Mouse (Mus musculus) MEL (cell line): Measurements from ENCODE around the gene Psmb6. TPM values are rescaled to one million over a fixed set of nuclear protein-coding genes. Genes with fewer than 3 reads are reported as not detected.
A peak's percentile ranks its signal among the peaks of the same experiment; 100 is the strongest.

Experiments
- DNase-seq: peaks from one replicate; pipeline ENCODE4 v3.0.0; 2011; ENCODE audit warnings: low read depth, low spot score
- H3K27ac ChIP-seq: 2 replicates; pipeline ENCODE4 v1.5.1; 2012; ENCODE audit warnings: low read depth, mild to moderate bottlenecking, control low read depth, low read length, moderate library complexity; ENCODE audit not compliant: control insufficient read depth
- H3K27me3 ChIP-seq, 2 experiments: fragments of 150-350 bp in 1 of 2; sonication (generic) in 1 of 2; 2 replicates each; pipeline ENCODE4 v1.6.1; 2012; ENCODE audit warnings: low read length in 2 of 2, mild to moderate bottlenecking in 2 of 2, improper control_type of control experiment in 1 of 2, moderate library complexity in 1 of 2; ENCODE audit not compliant: insufficient read depth in 2 of 2, control insufficient read depth in 1 of 2
- H3K36me3 ChIP-seq, 2 experiments: 2 replicates each; pipeline ENCODE4 v1.6.1; 2012 to 2014; ENCODE audit warnings: low read length in 2 of 2, improper control_type of control experiment in 1 of 2, inconsistent platforms in 1 of 2, mild to moderate bottlenecking in 1 of 2; ENCODE audit not compliant: insufficient read depth in 2 of 2, control insufficient read depth in 1 of 2
- H3K4me1 ChIP-seq, 2 experiments: fragments of 150-350 bp in 1 of 2; sonication (generic) in 1 of 2; 2 replicates each; pipeline ENCODE4 v1.6.1; 2012; ENCODE audit warnings: low read length in 2 of 2, improper control_type of control experiment in 1 of 2, mild to moderate bottlenecking in 1 of 2; ENCODE audit not compliant: insufficient read depth in 2 of 2, control insufficient read depth in 1 of 2
- H3K4me3 ChIP-seq, 2 experiments: fragments of 150-350 bp in 1 of 2; sonication (generic) in 1 of 2; 2 replicates each; pipeline ENCODE4 v1.5.1; 2012; ENCODE audit warnings: low read depth in 2 of 2, low read length in 2 of 2, mild to moderate bottlenecking in 2 of 2, moderate library complexity in 2 of 2, control low read depth in 1 of 2, improper control_type of control experiment in 1 of 2; ENCODE audit not compliant: control insufficient read depth in 1 of 2, insufficient read depth in 1 of 2
- H3K79me2 ChIP-seq: 2 replicates; pipeline ENCODE4 v1.6.1; 2012; ENCODE audit warnings: mild to moderate bottlenecking, low read length, moderate library complexity; ENCODE audit not compliant: control insufficient read depth, poor library complexity, insufficient read depth
- H3K9ac ChIP-seq: 2 replicates; pipeline ENCODE4 v1.6.1; 2012; ENCODE audit warnings: low read depth, mild to moderate bottlenecking, control low read depth, low read length, moderate library complexity; ENCODE audit not compliant: control insufficient read depth, poor library complexity, severe bottlenecking
- H3K9me3 ChIP-seq: fragments of 150-350 bp; sonication (generic); replicated peaks from 2 replicates; pipeline ENCODE4 v1.6.1; 2012; ENCODE audit warnings: mild to moderate bottlenecking, low read length, improper control_type of control experiment, moderate library complexity; ENCODE audit not compliant: insufficient read depth
- BHLHE40 ChIP-seq: IDR thresholded peaks from 2 replicates; pipeline ENCODE4 v1.6.1; 2012; ENCODE audit warnings: low read depth, mild to moderate bottlenecking, inconsistent platforms, low read length, improper control_type of control experiment, borderline replicate concordance
- E2F4 ChIP-seq: IDR thresholded peaks from 2 replicates; pipeline ENCODE4 v1.6.1; 2011; ENCODE audit warnings: low read depth, low read length, improper control_type of control experiment, borderline replicate concordance
- ELF1 ChIP-seq: IDR thresholded peaks from 2 replicates; pipeline ENCODE4 v1.6.1; 2014; ENCODE audit warnings: low read depth, mild to moderate bottlenecking, inconsistent platforms, low read length, improper control_type of control experiment, moderate library complexity
- ETS1 ChIP-seq: IDR thresholded peaks from 2 replicates; pipeline ENCODE4 v1.6.1; 2012; ENCODE audit warnings: low read depth, mild to moderate bottlenecking, inconsistent platforms, low read length, improper control_type of control experiment, moderate library complexity
- GABPA ChIP-seq: IDR thresholded peaks from 2 replicates; pipeline ENCODE4 v1.6.1; 2012; ENCODE audit warnings: low read depth, mild to moderate bottlenecking, inconsistent platforms, low read length, improper control_type of control experiment, moderate library complexity
- HCFC1 ChIP-seq: IDR thresholded peaks from 2 replicates; pipeline ENCODE4 v1.6.1; 2012; ENCODE audit warnings: low read depth, mild to moderate bottlenecking, inconsistent platforms, low read length, improper control_type of control experiment, moderate library complexity
- KAT2A ChIP-seq: conservative IDR thresholded peaks from 2 replicates; pipeline ENCODE4 v1.6.1; 2012; ENCODE audit warnings: low read depth, low read length, improper control_type of control experiment, inconsistent platforms
- MAZ ChIP-seq: IDR thresholded peaks from 2 replicates; pipeline ENCODE4 v1.6.1; 2012; ENCODE audit warnings: low read depth, mild to moderate bottlenecking, inconsistent platforms, low read length, improper control_type of control experiment
- MEF2A ChIP-seq: IDR thresholded peaks from 2 replicates; pipeline ENCODE4 v1.6.1; 2014; ENCODE audit warnings: low read depth, mild to moderate bottlenecking, inconsistent platforms, low read length, improper control_type of control experiment; ENCODE audit not compliant: poor library complexity, insufficient replicate concordance, severe bottlenecking; ENCODE audit errors: extremely low read depth
- MXI1 ChIP-seq: IDR thresholded peaks from 2 replicates; pipeline ENCODE4 v1.6.1; 2011; ENCODE audit warnings: mild to moderate bottlenecking, low read depth, low read length, improper control_type of control experiment
- MYB ChIP-seq: IDR thresholded peaks from 2 replicates; pipeline ENCODE4 v1.6.1; 2011; ENCODE audit warnings: mild to moderate bottlenecking, low read depth, low read length, improper control_type of control experiment
- MYC ChIP-seq: IDR thresholded peaks from 2 replicates; pipeline ENCODE4 v1.6.1; 2011; ENCODE audit warnings: low read depth, mild to moderate bottlenecking, low read length, improper control_type of control experiment, moderate library complexity
- NELFE ChIP-seq: IDR thresholded peaks from 2 replicates; pipeline ENCODE4 v1.6.1; 2011; ENCODE audit warnings: low read depth, low read length, improper control_type of control experiment
- NRF1 ChIP-seq: IDR thresholded peaks from 2 replicates; pipeline ENCODE4 v1.6.1; 2014; ENCODE audit warnings: low read depth, mild to moderate bottlenecking, inconsistent platforms, low read length, improper control_type of control experiment, moderate library complexity; ENCODE audit not compliant: poor library complexity, insufficient read depth, severe bottlenecking
- POLR2A ChIP-seq, 2 experiments: IDR thresholded peaks; 2 replicates each; pipeline ENCODE4 v1.6.1; 2011 to 2012; ENCODE audit warnings: low read length in 2 of 2, mild to moderate bottlenecking in 2 of 2, control low read depth in 1 of 2, improper control_type of control experiment in 1 of 2, low read depth in 1 of 2, moderate library complexity in 1 of 2; ENCODE audit not compliant: control insufficient read depth in 1 of 2, insufficient read depth in 1 of 2, poor library complexity in 1 of 2
- POLR2AphosphoS2 ChIP-seq: IDR thresholded peaks from 2 replicates; pipeline ENCODE4 v1.6.1; 2011; ENCODE audit warnings: low read length, improper control_type of control experiment
- POLR2AphosphoS5 ChIP-seq: IDR thresholded peaks from 2 replicates; pipeline ENCODE4 v1.6.1; 2012; ENCODE audit warnings: low read depth, borderline replicate concordance, mild to moderate bottlenecking, inconsistent platforms, low read length, moderate library complexity, mixed read lengths
- RAD21 ChIP-seq: IDR thresholded peaks from 2 replicates; pipeline ENCODE4 v1.6.1; 2011; ENCODE audit warnings: mild to moderate bottlenecking, low read depth, low read length, improper control_type of control experiment
- SIN3A ChIP-seq: IDR thresholded peaks from 2 replicates; pipeline ENCODE4 v1.6.1; 2012; ENCODE audit warnings: low read length, improper control_type of control experiment, inconsistent platforms
- SMC3 ChIP-seq: IDR thresholded peaks from 2 replicates; pipeline ENCODE4 v1.6.1; 2011; ENCODE audit warnings: low read depth, low read length, improper control_type of control experiment
- TAL1 ChIP-seq: IDR thresholded peaks from 2 replicates; pipeline ENCODE4 v1.6.1; 2012; ENCODE audit warnings: mild to moderate bottlenecking, inconsistent platforms, low read length, moderate library complexity, mixed read lengths
- TBP ChIP-seq: IDR thresholded peaks from 2 replicates; pipeline ENCODE4 v1.8.0; 2011; ENCODE audit warnings: low read depth, low read length, improper control_type of control experiment
- TCF12 ChIP-seq: IDR thresholded peaks from 2 replicates; pipeline ENCODE4 v1.6.1; 2014; ENCODE audit warnings: low read depth, mild to moderate bottlenecking, inconsistent platforms, low read length, improper control_type of control experiment, moderate library complexity
- UBTF ChIP-seq: IDR thresholded peaks from 2 replicates; pipeline ENCODE4 v1.6.1; 2012; ENCODE audit warnings: low read depth, mild to moderate bottlenecking, inconsistent platforms, low read length, improper control_type of control experiment, moderate library complexity, borderline replicate concordance; ENCODE audit not compliant: insufficient read depth
- USF1 ChIP-seq: IDR thresholded peaks from 2 replicates; pipeline ENCODE4 v1.6.1; 2014; ENCODE audit warnings: low read depth, mild to moderate bottlenecking, inconsistent platforms, low read length, improper control_type of control experiment, moderate library complexity
- USF2 ChIP-seq, 2 experiments: IDR thresholded peaks; 2 replicates each; pipeline ENCODE4 v1.6.1; 2011 to 2012; ENCODE audit warnings: improper control_type of control experiment in 2 of 2, low read length in 2 of 2, borderline replicate concordance in 1 of 2, inconsistent platforms in 1 of 2, low read depth in 1 of 2, mild to moderate bottlenecking in 1 of 2; ENCODE audit not compliant: insufficient read depth in 1 of 2
- ZC3H11A ChIP-seq: IDR thresholded peaks from 2 replicates; pipeline ENCODE4 v1.6.1; 2012; ENCODE audit warnings: low read depth, mild to moderate bottlenecking, inconsistent platforms, low read length, improper control_type of control experiment
- ZKSCAN1 ChIP-seq: IDR thresholded peaks from 2 replicates; pipeline ENCODE4 v1.6.1; 2012; ENCODE audit warnings: low read depth, mild to moderate bottlenecking, inconsistent platforms, low read length, improper control_type of control experiment, moderate library complexity
- ZMIZ1 ChIP-seq: IDR thresholded peaks from 2 replicates; pipeline ENCODE4 v1.6.1; 2012; ENCODE audit warnings: low read depth, mild to moderate bottlenecking, inconsistent platforms, low read length, improper control_type of control experiment, moderate library complexity
- ZNF384 ChIP-seq: IDR thresholded peaks from 2 replicates; pipeline ENCODE4 v1.6.1; 2012; ENCODE audit warnings: low read depth, mild to moderate bottlenecking, inconsistent platforms, low read length, improper control_type of control experiment
- polyA plus RNA-seq, 2 experiments: library from polyadenylated mRNA; stranded (reverse) in 1 of 2; unstranded in 1 of 2; fragments of >175 nt in 1 of 2; fragments of >200 nt in 1 of 2; gene quantifications; 2 replicates each; pipeline versions ENCODE4 v1.2.1 to v1.2.4; 2012; ENCODE audit warnings: low replicate concordance in 2 of 2, low read depth in 1 of 2; ENCODE audit not compliant: insufficient read length in 2 of 2, insufficient read depth in 1 of 2, missing spikeins in 1 of 2
- total RNA-seq: library from RNA; depleted of rRNA; stranded (reverse); fragments of 300-350 nt; gene quantifications from 2 replicates; pipeline ENCODE4 v1.2.3, GENCODE M21; 2012

Psmb6 gene
- total and polyA plus RNA-seq, 3 experiments = 462 to 602 TPM; not detected in 1

DNA sequence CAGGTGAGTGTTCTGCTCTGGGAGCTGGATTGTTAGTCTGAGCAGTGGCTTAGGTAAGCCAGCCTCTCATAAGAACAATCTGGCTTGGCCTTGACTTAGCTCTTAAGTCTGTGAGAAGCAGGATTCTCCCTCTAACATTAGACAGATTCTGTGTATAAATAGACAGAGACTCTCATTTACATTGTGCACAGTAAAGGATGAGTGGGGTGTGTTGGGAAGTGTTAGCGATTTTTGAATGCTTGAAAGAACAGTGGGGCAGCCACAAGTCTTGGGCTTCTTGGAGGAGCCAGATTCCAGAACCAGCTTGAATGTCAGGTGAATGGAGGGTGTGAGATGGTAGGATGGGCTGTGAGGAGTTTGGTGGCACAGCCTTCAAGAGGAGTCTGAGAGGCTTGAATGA lies 46.5 kb downstream of the Psmb6 start:
- Histone ChIP-seq H3K36me3 (peaks cover 0 to 37% of the 10 kb centered on the region in 2 experiments; a peak in 2 of 4 replicates), H3K79me2 (peaks cover 36% of the 10 kb centered on the region), H3K27ac (peak overlapping the region; percentile 49), H3K9me3 (no peaks in the 10 kb centered on the region), H3K4me3 (no peak overlapping the region), H3K9ac (peak overlapping the region; percentile 31; the same call in 1 of the 2 replicates), H3K4me1 (peaks cover 19 to 43% of the 10 kb centered on the region in 2 experiments), H3K27me3 (no peaks in the 10 kb centered on the region)
- TF ChIP-seq RAD21 (no peak), USF2 (IDR thresholded peaks at IDR 0.05; ENCODE audit: borderline replicate concordance in 1 of 2, insufficient read depth in 1 of 2, low read depth in 1 of 2, low read length in 2 of 2) (no peak), MYB (no peak), MAZ (no peak), SMC3 (no peak)
- DNase-seq = no peak

DNA sequence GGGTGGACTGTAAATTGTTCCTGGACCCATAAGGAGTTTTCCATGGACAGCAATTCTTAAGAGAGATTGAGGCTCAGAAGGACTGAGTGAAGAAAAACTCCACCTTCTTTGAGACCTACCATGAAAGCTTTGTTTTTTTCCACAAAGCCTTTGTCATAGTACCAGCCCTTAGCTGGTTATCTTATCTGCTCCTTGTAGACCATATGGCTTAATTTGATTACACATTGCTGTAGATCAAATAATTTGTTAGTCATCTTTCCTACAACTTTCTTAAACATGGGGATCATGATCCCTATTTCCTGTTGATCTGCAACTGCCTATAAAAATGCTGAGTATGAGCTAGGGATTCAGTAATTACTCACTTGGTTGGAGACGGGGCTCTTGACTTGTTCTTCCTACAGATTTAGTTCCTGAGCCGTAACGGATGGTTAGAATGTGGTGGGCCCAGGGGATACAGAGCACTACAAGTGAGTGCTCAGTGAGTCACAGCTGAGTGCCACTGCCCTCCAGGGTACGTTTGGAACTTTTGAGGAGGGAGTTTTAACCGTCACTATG lies 47.3 kb downstream of the Psmb6 start:
- peak; percentile 49 for DNase-seq
- H3K4me1 ChIP-seq = peaks cover 24 to 51% of the 10 kb centered on the region in 2 experiments
- H3K36me3 ChIP-seq = peaks cover 0 to 44% of the 10 kb centered on the region in 2 experiments; a peak in 2 of 4 replicates
- no peaks in the 10 kb centered on the region for H3K9me3 ChIP-seq
- no peak overlapping the region for H3K4me3 ChIP-seq
- H3K27me3 ChIP-seq = no peaks in the 10 kb centered on the region
- no peak overlapping the region; the same call in 1 of the 2 replicates for H3K9ac ChIP-seq
- peak overlapping the region; percentile 49 for H3K27ac ChIP-seq
- peaks cover 39% of the 10 kb centered on the region for H3K79me2 ChIP-seq
- TF ChIP-seq MYC (peak; percentile 66; the same call in 1 of the 2 replicates), MXI1 (no peak; the same call in 1 of the 2 replicates), TCF12 (peak; percentile 96), ZNF384 (peak; percentile 77), GABPA (0 out of 2 replicates have a peak, but pooled peaks have one; percentile 26), UBTF (no peak), USF1 (no peak), SMC3 (no peak), KAT2A (no peak), ZKSCAN1 (no peak), TBP (no peak), POLR2AphosphoS5 (no peak), NRF1 (no peak), NELFE (no peak), ZMIZ1 (no peak), MEF2A (no peak), E2F4 (no peak), ETS1 (peak; percentile 92), BHLHE40 (peak; percentile 47; the same call in 1 of the 2 replicates), POLR2AphosphoS2 (no peak), SIN3A (peak; percentile 80), ZC3H11A (no peak), RAD21 (no peak), HCFC1 (0 out of 2 replicates have a peak, but pooled peaks have one; percentile 33), TAL1 (peak; percentile 74), USF2 (IDR thresholded peaks at IDR 0.05; ENCODE audit: borderline replicate concordance in 1 of 2, insufficient read depth in 1 of 2, low read depth in 1 of 2, low read length in 2 of 2) (no peak), ELF1 (no peak), POLR2A (IDR thresholded peaks at IDR 0.05; ENCODE audit: control insufficient read depth in 1 of 2, insufficient read depth in 1 of 2, low read depth in 1 of 2, low read length in 2 of 2, poor library complexity in 1 of 2) (no peak)
